Mouse (Mus musculus) erythroblast, embryonic 14.5 days (primary cell): ENCODE results near the gene Snrpd2. TPM values are rescaled to one million over a fixed set of nuclear protein-coding genes. Genes with fewer than 3 reads are reported as not detected.

ENCODE experiments used
- H3K27me3 ChIP-seq: 2 replicates; pipeline ENCODE4 v1.6.1; 2012; ENCODE audit warnings: inconsistent platforms; ENCODE audit not compliant: control insufficient read depth
- H3K36me3 ChIP-seq: 2 replicates; pipeline ENCODE4 v1.6.1; 2012; ENCODE audit warnings: mild to moderate bottlenecking, inconsistent platforms; ENCODE audit not compliant: control insufficient read depth
- H3K4me1 ChIP-seq: 2 replicates; pipeline ENCODE4 v1.6.1; 2012; ENCODE audit warnings: inconsistent platforms; ENCODE audit not compliant: control insufficient read depth
- H3K4me3 ChIP-seq: replicated peaks from 2 replicates; pipeline ENCODE3; 2012; ENCODE audit warnings: moderate library complexity, mild to moderate bottlenecking, inconsistent platforms
- H3K9me3 ChIP-seq: 2 replicates; pipeline ENCODE4 v1.6.1; 2012; ENCODE audit warnings: low read length, inconsistent platforms, mixed read lengths; ENCODE audit not compliant: control insufficient read depth
- GATA1 ChIP-seq: IDR thresholded peaks from 2 replicates; pipeline ENCODE4 v1.6.1; 2012; ENCODE audit warnings: low read length, inconsistent platforms, mixed read lengths
- TAL1 ChIP-seq: IDR thresholded peaks from 3 replicates; pipeline ENCODE4 v1.6.1; 2012; ENCODE audit warnings: low read length, inconsistent platforms, mixed read lengths
- polyA plus RNA-seq: library from polyadenylated mRNA; stranded (reverse); fragments of >175 nt; gene quantifications from 2 replicates; pipeline ENCODE4 v1.2.3, GENCODE M21; 2012

Gene Snrpd2
- polyA plus RNA-seq, 1 experiment = 9.5 TPM

GRCm38 (mm10) chr7:19121686-19122085, 27.8 kb upstream of the Snrpd2 start:
- TF ChIP-seq GATA1 (no peak), TAL1 (no peak)
- Histone ChIP-seq H3K36me3 (peaks cover 14% of the 10 kb centered on the region), H3K27me3 (peaks cover 12% of the 10 kb centered on the region), H3K9me3 (peaks cover 13% of the 10 kb centered on the region), H3K4me1 (peaks cover 36% of the 10 kb centered on the region), H3K4me3 (no peak overlapping the region)

- no peak for TF ChIP-seq GATA1
- TF ChIP-seq TAL1 = no peak
- peaks cover 21% of the 10 kb centered on the region for H3K4me1 ChIP-seq
- no peaks in the 10 kb centered on the region for H3K9me3 ChIP-seq
- no peaks in the 10 kb centered on the region for H3K27me3 ChIP-seq
- peaks cover 34% of the 10 kb centered on the region for H3K36me3 ChIP-seq
- H3K4me3 ChIP-seq = no peak overlapping the region
These were observed 24.8 kb upstream of the Snrpd2 start for GRCm38 (mm10) chr7:19124713-19125112.

GRCm38 (mm10) chr7:19127744-19128143, 21.8 kb upstream of the Snrpd2 start:
- no peaks in the 10 kb centered on the region for H3K27me3 ChIP-seq
- no peaks in the 10 kb centered on the region for H3K9me3 ChIP-seq
- peaks cover 37% of the 10 kb centered on the region for H3K36me3 ChIP-seq
- no peak for TF ChIP-seq GATA1
- TF ChIP-seq TAL1 = no peak
- H3K4me1 ChIP-seq = peaks cover 15% of the 10 kb centered on the region
- no peak overlapping the region for H3K4me3 ChIP-seq

- no peaks in the 10 kb centered on the region for H3K27me3 ChIP-seq
- no peaks in the 10 kb centered on the region for H3K9me3 ChIP-seq
- H3K4me3 ChIP-seq = no peak overlapping the region
- peaks cover 42% of the 10 kb centered on the region for H3K36me3 ChIP-seq
- TF ChIP-seq TAL1 = no peak
- TF ChIP-seq GATA1 = no peak
- H3K4me1 ChIP-seq = peaks cover 15% of the 10 kb centered on the region
These were observed 20.1 kb upstream of the Snrpd2 start for GRCm38 (mm10) chr7:19129396-19129795.

- H3K4me3 ChIP-seq = no peak overlapping the region
- no peak for TF ChIP-seq GATA1
- TF ChIP-seq TAL1 = no peak
- H3K4me1 ChIP-seq = peaks cover 15% of the 10 kb centered on the region
- no peaks in the 10 kb centered on the region for H3K27me3 ChIP-seq
- H3K9me3 ChIP-seq = no peaks in the 10 kb centered on the region
- H3K36me3 ChIP-seq = peaks cover 49% of the 10 kb centered on the region
These were observed 18.9 kb upstream of the Snrpd2 start for GRCm38 (mm10) chr7:19130657-19131056.

GRCm38 (mm10) chr7:19131324-19131848, 18.1 kb upstream of the Snrpd2 start:
- Histone ChIP-seq H3K36me3 (peaks cover 50% of the 10 kb centered on the region), H3K4me1 (peaks cover 15% of the 10 kb centered on the region), H3K9me3 (peaks cover 5% of the 10 kb centered on the region), H3K27me3 (no peaks in the 10 kb centered on the region), H3K4me3 (peak overlapping the region; percentile 61)
- TF ChIP-seq GATA1 (no peak), TAL1 (no peak)

- TF ChIP-seq TAL1 (no peak), GATA1 (no peak)
- H3K27me3 ChIP-seq = no peaks in the 10 kb centered on the region
- H3K4me1 ChIP-seq = peaks cover 11% of the 10 kb centered on the region
- no peak overlapping the region for H3K4me3 ChIP-seq
- H3K36me3 ChIP-seq = peaks cover 69% of the 10 kb centered on the region
- H3K9me3 ChIP-seq = peaks cover 13% of the 10 kb centered on the region
These were observed 13.4 kb upstream of the Snrpd2 start for GRCm38 (mm10) chr7:19136168-19136567.

GRCm38 (mm10) chr7:19136673-19137334, 12.7 kb upstream of the Snrpd2 start:
- H3K4me3 ChIP-seq = no peak overlapping the region
- peaks cover 5% of the 10 kb centered on the region for H3K4me1 ChIP-seq
- no peak for TF ChIP-seq GATA1
- no peak for TF ChIP-seq TAL1
- peaks cover 13% of the 10 kb centered on the region for H3K9me3 ChIP-seq
- no peaks in the 10 kb centered on the region for H3K27me3 ChIP-seq
- H3K36me3 ChIP-seq = peaks cover 70% of the 10 kb centered on the region

GRCm38 (mm10) chr7:19137380-19137779, 12.1 kb upstream of the Snrpd2 start:
- Histone ChIP-seq H3K4me1 (0 out of 2 replicates have a peak, but pooled peaks cover 2% of the 10 kb centered on the region), H3K27me3 (no peaks in the 10 kb centered on the region), H3K4me3 (no peak overlapping the region), H3K36me3 (peaks cover 70% of the 10 kb centered on the region), H3K9me3 (peaks cover 13% of the 10 kb centered on the region)
- TF ChIP-seq GATA1 (no peak), TAL1 (no peak)
